Mouse (Mus musculus): Measurements from ENCODE around the gene Vmn2r81.
"Not testable (repeated sequence)": the region's sequence is repeated elsewhere in the genome, so short reads cannot be mapped to it uniquely, and the experiment has no call there.

Vmn2r81 gene

DNA sequence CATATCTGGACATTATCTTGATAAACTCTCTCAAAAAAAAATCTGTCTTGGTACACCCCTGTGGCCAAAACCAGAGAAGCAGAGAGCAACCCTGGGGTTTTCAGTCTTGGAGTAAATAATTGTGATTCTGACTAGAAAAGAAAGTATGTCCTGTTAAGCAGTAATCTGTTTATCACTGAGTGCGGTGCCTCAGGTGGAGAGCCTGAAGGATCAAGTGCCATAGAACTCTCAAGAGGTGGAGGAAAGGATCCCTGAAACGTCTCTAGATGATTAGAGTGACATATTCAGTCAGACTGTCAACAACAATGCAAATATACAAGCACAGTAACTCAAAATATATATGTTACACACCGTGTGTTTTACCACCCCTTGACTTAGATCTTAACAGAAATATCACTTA is at the start of gene Vmn2r81:
Vmn2r81 (plus strand) TSS at position 301 of the 400 bp plus-strand sequence.
- not testable (repeated sequence) for DNase-seq (ENCODE audit: low spot score in 2 of 2)

DNA sequence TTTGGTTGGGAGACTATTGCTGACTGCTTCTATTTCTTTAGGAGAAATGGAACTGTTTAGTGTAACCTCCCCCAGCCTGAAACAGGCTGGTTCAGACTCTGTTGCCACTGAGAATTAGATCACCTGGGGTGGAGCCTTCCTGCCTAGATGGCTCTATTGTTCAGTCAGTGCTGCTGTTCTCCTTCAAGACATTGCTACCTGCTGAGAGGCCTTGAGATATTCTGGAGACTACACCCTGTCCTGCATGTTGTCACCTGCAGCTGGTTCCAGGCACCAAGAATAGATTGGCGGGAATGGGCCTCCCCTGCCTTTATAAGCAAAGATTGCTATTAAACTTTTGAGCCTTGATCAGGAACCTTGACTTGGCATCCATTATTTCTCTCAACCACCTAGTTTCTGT is 47.5 kb upstream of the Vmn2r81 start:
- DNase-seq (ENCODE audit: low spot score in 2 of 2), result not testable (repeated sequence)

DNA sequence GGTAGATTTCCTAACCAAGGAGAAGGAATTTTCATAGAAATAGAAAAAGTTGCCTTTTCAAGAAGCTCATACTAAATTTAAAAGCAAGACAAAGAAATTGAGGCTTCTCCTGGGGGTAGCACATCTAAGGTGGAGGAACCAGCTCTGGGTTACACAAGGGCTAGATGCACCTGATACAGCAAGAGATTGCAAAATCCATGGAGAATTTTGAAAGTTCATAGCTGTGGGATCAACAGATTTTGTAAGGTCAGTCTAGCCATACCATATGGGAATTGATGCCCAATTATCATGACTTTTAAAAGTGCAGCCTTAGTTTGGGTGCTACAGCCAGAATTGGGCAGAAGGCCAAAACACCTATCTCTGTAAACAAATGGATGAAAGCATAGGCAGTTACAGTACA is 27.1 kb upstream of the Vmn2r81 start:
- DNase-seq (ENCODE audit: low spot score in 2 of 2), result no peak

DNA sequence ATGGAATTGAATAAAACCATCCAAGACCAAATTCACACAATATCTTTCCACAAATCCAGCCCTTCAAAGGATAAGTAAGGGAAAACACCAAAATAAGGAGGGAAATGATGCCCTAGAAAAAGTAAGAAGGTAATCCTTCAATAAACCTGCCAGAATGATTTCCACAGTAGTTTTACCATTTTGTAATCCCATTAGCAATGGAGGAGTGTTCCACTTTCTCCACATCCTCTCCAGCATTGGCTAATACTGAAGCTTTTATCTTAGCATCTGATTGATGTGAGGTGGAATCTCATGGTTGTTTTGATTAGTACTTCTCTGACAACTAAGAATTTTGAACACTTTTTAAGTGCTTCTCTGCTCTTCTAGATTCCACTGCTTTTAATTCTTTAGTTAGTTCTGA is 25.9 kb upstream of the Vmn2r81 start:
- DNase-seq (ENCODE audit: low spot score in 2 of 2), result no peak

DNA sequence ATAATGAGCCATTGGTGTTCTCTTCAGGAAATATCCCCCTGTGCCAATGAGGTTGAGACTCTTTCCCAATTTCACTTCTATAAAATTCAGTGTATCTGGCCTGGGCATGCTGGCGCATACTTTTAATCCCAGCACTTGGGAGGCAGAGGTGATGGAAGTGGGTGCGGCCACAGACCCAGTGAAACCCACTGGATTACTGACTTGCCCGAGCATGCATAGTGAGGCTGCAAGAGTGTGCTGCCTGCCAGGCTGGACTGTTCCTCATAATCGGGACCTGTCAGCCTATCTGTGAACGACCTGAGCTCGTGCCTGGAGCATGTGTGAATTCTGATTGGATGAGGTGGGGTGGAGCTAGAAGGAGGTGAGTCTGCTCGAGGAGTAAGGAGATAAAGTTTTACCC is 25.3 kb upstream of the Vmn2r81 start:
- DNase-seq (ENCODE audit: low spot score in 2 of 2), result no peak

DNA sequence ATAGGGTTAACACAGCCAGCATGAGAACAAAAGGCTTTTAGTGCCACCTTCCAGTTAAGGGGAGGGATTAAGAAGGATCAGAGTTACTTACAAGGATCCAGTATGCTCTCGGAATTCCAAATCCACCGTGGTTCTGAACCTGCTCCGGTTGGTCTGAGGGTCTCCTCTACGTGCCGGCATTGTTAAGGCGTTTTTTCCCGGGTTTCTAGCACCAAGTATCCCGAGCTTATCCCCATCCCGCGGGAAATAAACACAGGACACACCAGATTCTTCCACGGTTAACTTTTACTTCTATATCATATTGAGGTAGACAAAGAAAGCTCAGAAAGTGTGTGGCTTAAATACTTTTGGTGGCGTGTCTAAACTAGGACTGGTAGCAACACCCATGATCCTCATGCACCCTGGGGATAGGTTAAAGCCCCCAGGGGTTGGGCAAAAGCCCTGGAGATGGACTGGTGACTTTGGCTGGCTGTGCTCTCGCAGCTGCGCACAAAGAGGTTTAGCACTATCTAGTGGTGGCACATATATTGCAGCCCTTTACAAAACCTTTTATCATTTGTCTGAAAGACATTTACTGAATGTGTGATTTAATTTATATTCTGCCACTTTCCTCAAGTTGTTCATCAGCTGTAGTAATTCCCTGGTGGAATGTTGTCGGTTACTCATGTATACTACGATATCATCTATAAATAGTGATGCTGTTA is 74.7 kb downstream of the Vmn2r81 start:
- DNase-seq (ENCODE audit: low spot score in 2 of 2), result not testable (repeated sequence)

DNA sequence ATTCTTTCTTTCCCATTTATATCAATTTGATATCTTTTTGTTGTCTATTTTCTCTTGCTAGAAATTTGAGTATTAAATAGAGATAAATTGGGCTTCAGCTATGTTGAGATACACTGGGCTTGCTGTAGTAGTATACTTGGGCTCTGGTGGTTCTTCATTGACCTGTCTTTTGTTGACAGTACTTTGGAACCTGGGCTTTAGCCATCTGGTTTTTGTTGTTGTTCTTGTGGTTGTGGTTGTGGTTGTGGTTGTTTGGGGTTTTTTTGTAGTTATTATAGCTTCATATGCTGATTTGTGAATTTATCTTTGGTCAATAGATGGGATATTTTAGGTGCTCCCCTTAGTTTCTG is 75.2 kb downstream of the Vmn2r81 start:
- no peak for DNase-seq (ENCODE audit: low spot score in 2 of 2)
